Mouse (Mus musculus): ENCODE results near the gene Vcp. TPM values are rescaled to one million over a fixed set of nuclear protein-coding genes. Genes with fewer than 3 reads are reported as not detected.

Vcp gene
- polyA plus RNA-seq, 1 experiment = 319 TPM

- no peaks in the 10 kb centered on the region for H3K27me3 ChIP-seq (ENCODE audit: control insufficient read depth, insufficient read depth, insufficient read length)
- no peaks in the 10 kb centered on the region for H3K79me2 ChIP-seq (ENCODE audit: control insufficient read depth, insufficient read depth)
- H3ac ChIP-seq (ENCODE audit: control insufficient read depth, insufficient read length, low read depth) = no peak overlapping the region
- no peaks in the 10 kb centered on the region for H3K36me3 ChIP-seq (ENCODE audit: control insufficient read depth, insufficient read depth)
- TF ChIP-seq FOSL1 (IDR thresholded peaks at IDR 0.05; ENCODE audit: insufficient read depth, low read length, poor library complexity, severe bottlenecking) (no peak), MAX (IDR thresholded peaks at IDR 0.05) (no peak), MYOG (IDR thresholded peaks at IDR 0.05; ENCODE audit: control insufficient read depth, extremely low read depth, insufficient read length) (no peak), MYOD1 (IDR thresholded peaks at IDR 0.05; ENCODE audit: control insufficient read depth, insufficient read length, low read depth) (no peak), USF1 (IDR thresholded peaks at IDR 0.05; ENCODE audit: low read depth) (no peak), CTCF (IDR thresholded peaks at IDR 0.05; ENCODE audit: control insufficient read depth, insufficient read depth, insufficient read length) (no peak), CEBPB (IDR thresholded peaks at IDR 0.05; ENCODE audit: low read depth) (no peak)
- no peak overlapping the region for H3K4me3 ChIP-seq (ENCODE audit: insufficient read depth, poor library complexity, severe bottlenecking)
- H3K79me3 ChIP-seq (ENCODE audit: low read depth) = no peaks in the 10 kb centered on the region
Observed at GRCm38 (mm10) chr4:43019176-43019575, 18.9 kb upstream of the Vcp start.

- Histone ChIP-seq H3K27me3 (ENCODE audit: control insufficient read depth, insufficient read depth, insufficient read length) (no peaks in the 10 kb centered on the region), H3ac (ENCODE audit: control insufficient read depth, insufficient read length, low read depth) (no peak overlapping the region), H3K79me3 (ENCODE audit: low read depth) (no peaks in the 10 kb centered on the region), H3K79me2 (ENCODE audit: control insufficient read depth, insufficient read depth) (no peaks in the 10 kb centered on the region), H3K4me3 (ENCODE audit: insufficient read depth, poor library complexity, severe bottlenecking) (no peak overlapping the region), H3K36me3 (ENCODE audit: control insufficient read depth, insufficient read depth) (no peaks in the 10 kb centered on the region)
- no peak for TF ChIP-seq CEBPB (IDR thresholded peaks at IDR 0.05; ENCODE audit: low read depth)
- no peak for TF ChIP-seq MAX (IDR thresholded peaks at IDR 0.05)
- no peak for TF ChIP-seq USF1 (IDR thresholded peaks at IDR 0.05; ENCODE audit: low read depth)
- TF ChIP-seq MYOD1 (IDR thresholded peaks at IDR 0.05; ENCODE audit: control insufficient read depth, insufficient read length, low read depth) = no peak
- TF ChIP-seq FOSL1 (IDR thresholded peaks at IDR 0.05; ENCODE audit: insufficient read depth, low read length, poor library complexity, severe bottlenecking) = no peak
- TF ChIP-seq MYOG (IDR thresholded peaks at IDR 0.05; ENCODE audit: control insufficient read depth, extremely low read depth, insufficient read length) = no peak
Observed at GRCm38 (mm10) chr4:43018156-43018555, 17.8 kb upstream of the Vcp start.

- no peak overlapping the region for H3ac ChIP-seq (ENCODE audit: control insufficient read depth, insufficient read length, low read depth)
- no peaks in the 10 kb centered on the region for H3K27me3 ChIP-seq (ENCODE audit: control insufficient read depth, insufficient read depth, insufficient read length)
- H3K79me2 ChIP-seq (ENCODE audit: control insufficient read depth, insufficient read depth) = no peaks in the 10 kb centered on the region
- no peaks in the 10 kb centered on the region for H3K36me3 ChIP-seq (ENCODE audit: control insufficient read depth, insufficient read depth)
- H3K79me3 ChIP-seq (ENCODE audit: low read depth) = no peaks in the 10 kb centered on the region
- TF ChIP-seq MYOD1 (IDR thresholded peaks at IDR 0.05; ENCODE audit: control insufficient read depth, insufficient read length, low read depth) (no peak), FOSL1 (IDR thresholded peaks at IDR 0.05; ENCODE audit: insufficient read depth, low read length, poor library complexity, severe bottlenecking) (peak; percentile 14), USF1 (IDR thresholded peaks at IDR 0.05; ENCODE audit: low read depth) (peak; percentile 24), MAX (IDR thresholded peaks at IDR 0.05) (peak; percentile 25), MYOG (IDR thresholded peaks at IDR 0.05; ENCODE audit: control insufficient read depth, extremely low read depth, insufficient read length) (no peak)
- H3K4me3 ChIP-seq (ENCODE audit: insufficient read depth, poor library complexity, severe bottlenecking) = no peak overlapping the region
Observed at GRCm38 (mm10) chr4:43012091-43012490, 11.8 kb upstream of the Vcp start.

GRCm38 (mm10) chr4:43010161-43011038 lies 10.1 kb upstream of the Vcp start, which contains the start of gene Fancg:
Gene Fancg, minus strand, starts transcription at chr4:43010506.
- Histone ChIP-seq H3K27me3 (ENCODE audit: control insufficient read depth, insufficient read depth, insufficient read length) (no peaks in the 10 kb centered on the region), H3K79me3 (ENCODE audit: low read depth) (no peaks in the 10 kb centered on the region), H3ac (ENCODE audit: control insufficient read depth, insufficient read length, low read depth) (peak within 1 kb of the TSS; percentile 78), H3K36me3 (ENCODE audit: control insufficient read depth, insufficient read depth) (no peaks in the 10 kb centered on the region), H3K79me2 (ENCODE audit: control insufficient read depth, insufficient read depth) (no peaks in the 10 kb centered on the region), H3K4me3 (ENCODE audit: insufficient read depth, poor library complexity, severe bottlenecking) (peak within 1 kb of the TSS; percentile 42)
- TF ChIP-seq CTCF (IDR thresholded peaks at IDR 0.05; ENCODE audit: control insufficient read depth, insufficient read depth, insufficient read length) = no peak
- TF ChIP-seq FOSL1 (IDR thresholded peaks at IDR 0.05; ENCODE audit: insufficient read depth, low read length, poor library complexity, severe bottlenecking) = no peak
- TF ChIP-seq CEBPB (IDR thresholded peaks at IDR 0.05; ENCODE audit: low read depth) = no peak
- no peak for TF ChIP-seq USF1 (IDR thresholded peaks at IDR 0.05; ENCODE audit: low read depth)
- no peak for TF ChIP-seq MYOD1 (IDR thresholded peaks at IDR 0.05; ENCODE audit: control insufficient read depth, insufficient read length, low read depth)
- no peak for TF ChIP-seq MYOG (IDR thresholded peaks at IDR 0.05; ENCODE audit: control insufficient read depth, extremely low read depth, insufficient read length)
- TF ChIP-seq MAX (IDR thresholded peaks at IDR 0.05) = no peak

- TF ChIP-seq CTCF (IDR thresholded peaks at IDR 0.05; ENCODE audit: control insufficient read depth, insufficient read depth, insufficient read length) (peak; percentile 15), USF1 (IDR thresholded peaks at IDR 0.05; ENCODE audit: low read depth) (no peak)
- H3K36me3 ChIP-seq (ENCODE audit: control insufficient read depth, insufficient read depth) = no peaks in the 10 kb centered on the region
- no peak overlapping the region for H3K4me3 ChIP-seq (ENCODE audit: insufficient read depth, poor library complexity, severe bottlenecking)
- H3K79me2 ChIP-seq (ENCODE audit: control insufficient read depth, insufficient read depth) = no peaks in the 10 kb centered on the region
- no peak overlapping the region for H3ac ChIP-seq (ENCODE audit: control insufficient read depth, insufficient read length, low read depth)
- H3K79me3 ChIP-seq (ENCODE audit: low read depth) = no peaks in the 10 kb centered on the region
- no peaks in the 10 kb centered on the region for H3K27me3 ChIP-seq (ENCODE audit: control insufficient read depth, insufficient read depth, insufficient read length)
Observed at GRCm38 (mm10) chr4:43005765-43006164, 5.5 kb upstream of the Vcp start.

- Histone ChIP-seq H3K79me3 (ENCODE audit: low read depth) (no peaks in the 10 kb centered on the region), H3K36me3 (ENCODE audit: control insufficient read depth, insufficient read depth) (no peaks in the 10 kb centered on the region), H3ac (ENCODE audit: control insufficient read depth, insufficient read length, low read depth) (no peak overlapping the region), H3K79me2 (ENCODE audit: control insufficient read depth, insufficient read depth) (peaks cover under 1% of the 10 kb centered on the region), H3K27me3 (ENCODE audit: control insufficient read depth, insufficient read depth, insufficient read length) (no peaks in the 10 kb centered on the region), H3K4me3 (ENCODE audit: insufficient read depth, poor library complexity, severe bottlenecking) (no peak overlapping the region)
- TF ChIP-seq USF1 (IDR thresholded peaks at IDR 0.05; ENCODE audit: low read depth) = no peak
- no peak for TF ChIP-seq MYOG (IDR thresholded peaks at IDR 0.05; ENCODE audit: control insufficient read depth, extremely low read depth, insufficient read length)
- TF ChIP-seq FOSL1 (IDR thresholded peaks at IDR 0.05; ENCODE audit: insufficient read depth, low read length, poor library complexity, severe bottlenecking) = no peak
- TF ChIP-seq CEBPB (IDR thresholded peaks at IDR 0.05; ENCODE audit: low read depth) = no peak
- TF ChIP-seq CTCF (IDR thresholded peaks at IDR 0.05; ENCODE audit: control insufficient read depth, insufficient read depth, insufficient read length) = no peak
- no peak for TF ChIP-seq MAX (IDR thresholded peaks at IDR 0.05)
- TF ChIP-seq MYOD1 (IDR thresholded peaks at IDR 0.05; ENCODE audit: control insufficient read depth, insufficient read length, low read depth) = no peak
Observed at GRCm38 (mm10) chr4:43004951-43005350, 4.6 kb upstream of the Vcp start.

Data from C2C12 (cell line).